Mouse (Mus musculus): Measurements from ENCODE around the gene Cd40lg. TPM values are rescaled to one million over a fixed set of nuclear protein-coding genes. Genes with fewer than 3 reads are reported as not detected.

The Cd40lg gene
- total and polyA plus RNA-seq, 3 experiments: 0.19 to 0.21 TPM; not detected in 1

DNA sequence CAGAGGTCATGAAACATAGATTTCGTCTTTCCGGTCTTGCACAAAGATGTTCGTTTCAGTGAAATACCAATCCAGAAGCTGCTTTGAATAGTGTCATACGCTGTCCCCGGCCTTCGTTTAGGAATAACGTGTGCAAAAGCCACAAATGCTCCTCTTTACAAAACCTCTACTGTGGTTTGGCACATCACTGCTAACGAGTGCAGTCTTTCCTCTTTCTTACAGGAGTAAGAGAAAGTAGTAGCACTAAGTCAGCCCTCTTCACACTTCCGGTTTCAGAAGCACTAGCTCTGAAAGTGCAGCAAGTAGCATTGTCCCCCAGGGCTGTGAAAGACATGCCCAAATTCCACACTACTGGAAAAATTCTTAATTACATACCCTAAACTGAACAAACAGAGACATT is 15.6 kb upstream of the Cd40lg start:
- in situ Hi-C loops (cut with MboI; ENCODE audit: low pct_ligation_motif_present, low pct_unique_long_range_greater_than_20kb, low sequenced_read_pairs): no loop called here
- Histone ChIP-seq H3K4me1 (ENCODE audit: control insufficient read depth in 1 of 2, insufficient read depth in 2 of 2) (peaks cover 5 to 11% of the 10 kb centered on the region in 2 experiments; a peak in 2 of 4 replicates), H3K27me3 (replicated peaks) (no peaks in the 10 kb centered on the region), H3K79me2 (replicated peaks; ENCODE audit: control insufficient read depth, extremely low read depth, insufficient read depth, poor library complexity, severe bottlenecking) (no peaks in the 10 kb centered on the region), H3K36me3 (replicated peaks in 1 of 2; ENCODE audit: control insufficient read depth in 1 of 2, insufficient read depth in 1 of 2, low read length in 1 of 2) (no peaks in the 10 kb centered on the region), H3K4me2 (ENCODE audit: insufficient read depth, low read depth, poor library complexity, severe bottlenecking) (peak overlapping the region; percentile 67), H3K27ac (ENCODE audit: insufficient read depth, low read depth) (peak overlapping the region; percentile 90), H3K4me3 (replicated peaks in 1 of 3; ENCODE audit: low read depth in 2 of 3, low read length in 2 of 3, poor library complexity in 1 of 3) (no peak overlapping the region), H3K9ac (ENCODE audit: insufficient read depth, low read depth) (peak overlapping the region; percentile 48), H3K9me3 (replicated peaks; ENCODE audit: low read length) (no peaks in the 10 kb centered on the region)
- TF ChIP-seq ELF1 (IDR thresholded peaks at IDR 0.05; ENCODE audit: low read depth, low read length) (peak; percentile 62), ZMIZ1 (IDR thresholded peaks at IDR 0.05; ENCODE audit: low read depth, low read length) (no peak), MYC (IDR thresholded peaks at IDR 0.05; ENCODE audit: low read depth, low read length) (no peak), ETS1 (conservative IDR thresholded peaks at IDR 0.05; ENCODE audit: low read depth, low read length) (peak; percentile 51), MEF2A (IDR thresholded peaks at IDR 0.05; ENCODE audit: borderline replicate concordance, low read depth, low read length) (peak; percentile 20; the same call in 1 of the 2 replicates), POLR2A (IDR thresholded peaks at IDR 0.05; ENCODE audit: low read depth, low read length) (peak; percentile 34; the same call in 1 of the 2 replicates), BHLHE40 (IDR thresholded peaks at IDR 0.05; ENCODE audit: low read depth, low read length) (peak; percentile 60), TBP (conservative IDR thresholded peaks at IDR 0.05; ENCODE audit: low read depth, low read length) (peak; percentile 48; the same call in 1 of the 2 replicates)
- peak; percentile 60 for DNase-seq (ENCODE audit: extremely low read depth)
- dilution Hi-C loops (cut with MboI; ENCODE audit: extremely low pct_ligation_motif_present, extremely low pct_unique_long_range_greater_than_20kb, low sequenced_read_pairs): no loop called here

DNA sequence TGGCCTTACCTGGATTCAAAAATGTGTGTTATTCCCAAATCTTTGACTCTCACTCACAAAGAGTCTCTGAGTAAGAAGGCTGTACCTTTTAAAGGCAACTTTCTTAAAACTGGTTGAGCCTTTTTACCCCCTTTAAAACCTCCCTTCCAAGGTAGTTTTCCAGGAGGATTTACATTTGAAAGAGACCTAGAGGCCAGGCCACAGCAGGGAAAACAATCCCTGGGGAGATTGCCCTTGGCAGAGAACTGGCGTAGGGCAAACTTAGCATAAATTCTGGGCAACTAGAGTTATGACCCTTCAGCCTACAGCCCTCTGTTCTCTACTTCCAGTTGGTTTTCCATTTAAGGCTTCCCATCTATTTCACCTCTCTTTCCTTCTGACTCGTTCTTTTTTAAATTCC is 13.9 kb upstream of the Cd40lg start:
- Histone ChIP-seq H3K4me1 (ENCODE audit: control insufficient read depth in 1 of 2, insufficient read depth in 2 of 2) (peaks cover 5 to 11% of the 10 kb centered on the region in 2 experiments; a peak in 2 of 4 replicates), H3K9ac (ENCODE audit: insufficient read depth, low read depth) (no peak overlapping the region), H3K36me3 (replicated peaks in 1 of 2; ENCODE audit: control insufficient read depth in 1 of 2, insufficient read depth in 1 of 2, low read length in 1 of 2) (no peaks in the 10 kb centered on the region), H3K27me3 (replicated peaks) (no peaks in the 10 kb centered on the region), H3K4me2 (ENCODE audit: insufficient read depth, low read depth, poor library complexity, severe bottlenecking) (no peak overlapping the region), H3K4me3 (replicated peaks in 1 of 3; ENCODE audit: low read depth in 2 of 3, low read length in 2 of 3, poor library complexity in 1 of 3) (no peak overlapping the region), H3K9me3 (replicated peaks; ENCODE audit: low read length) (no peaks in the 10 kb centered on the region), H3K79me2 (replicated peaks; ENCODE audit: control insufficient read depth, extremely low read depth, insufficient read depth, poor library complexity, severe bottlenecking) (no peaks in the 10 kb centered on the region), H3K27ac (ENCODE audit: insufficient read depth, low read depth) (no peak overlapping the region)
- dilution Hi-C loops (cut with MboI; ENCODE audit: extremely low pct_ligation_motif_present, extremely low pct_unique_long_range_greater_than_20kb, low sequenced_read_pairs): no loop called here
- TF ChIP-seq ZNF384 (IDR thresholded peaks at IDR 0.05; ENCODE audit: low read depth, low read length) (no peak), ZMIZ1 (IDR thresholded peaks at IDR 0.05; ENCODE audit: low read depth, low read length) (no peak), ETS1 (conservative IDR thresholded peaks at IDR 0.05; ENCODE audit: low read depth, low read length) (no peak), TBP (conservative IDR thresholded peaks at IDR 0.05; ENCODE audit: low read depth, low read length) (no peak), MAFK (IDR thresholded peaks at IDR 0.05; ENCODE audit: insufficient replicate concordance, low read length) (no peak), CTCF (conservative IDR thresholded peaks at IDR 0.05 in 1 of 2, IDR thresholded peaks at IDR 0.05 in 1 of 2; ENCODE audit: low read depth in 2 of 2, low read length in 2 of 2) (no peak)
- in situ Hi-C loops (cut with MboI; ENCODE audit: low pct_ligation_motif_present, low pct_unique_long_range_greater_than_20kb, low sequenced_read_pairs): no loop called here
- no peak for DNase-seq (ENCODE audit: extremely low read depth)

DNA sequence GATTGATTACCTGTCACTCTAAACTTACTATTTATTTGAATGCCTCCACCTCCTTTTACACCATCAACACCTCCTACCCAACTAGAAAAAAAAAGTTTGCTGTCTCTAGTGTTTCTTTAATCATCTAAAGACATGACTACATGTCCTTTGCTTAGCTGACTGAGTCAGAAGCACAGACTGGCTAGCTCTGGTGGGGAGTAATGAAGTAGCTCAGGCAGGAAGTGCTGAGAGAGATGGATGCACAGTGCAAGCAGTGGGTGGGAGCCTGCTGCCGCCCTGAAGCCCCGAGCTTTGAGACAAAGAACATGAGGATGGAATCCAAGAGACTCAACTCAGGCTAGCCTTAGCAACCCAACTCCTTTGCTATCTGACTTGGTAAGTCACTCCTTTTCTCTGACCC is 11.5 kb upstream of the Cd40lg start:
- Histone ChIP-seq H3K4me2 (ENCODE audit: insufficient read depth, low read depth, poor library complexity, severe bottlenecking) (no peak overlapping the region), H3K27me3 (replicated peaks) (no peaks in the 10 kb centered on the region), H3K27ac (ENCODE audit: insufficient read depth, low read depth) (no peak overlapping the region), H3K4me3 (replicated peaks in 1 of 3; ENCODE audit: low read depth in 2 of 3, low read length in 2 of 3, poor library complexity in 1 of 3) (no peak overlapping the region), H3K9me3 (replicated peaks; ENCODE audit: low read length) (no peaks in the 10 kb centered on the region), H3K79me2 (replicated peaks; ENCODE audit: control insufficient read depth, extremely low read depth, insufficient read depth, poor library complexity, severe bottlenecking) (no peaks in the 10 kb centered on the region), H3K36me3 (replicated peaks in 1 of 2; ENCODE audit: control insufficient read depth in 1 of 2, insufficient read depth in 1 of 2, low read length in 1 of 2) (no peaks in the 10 kb centered on the region), H3K9ac (ENCODE audit: insufficient read depth, low read depth) (no peak overlapping the region), H3K4me1 (ENCODE audit: control insufficient read depth in 1 of 2, insufficient read depth in 2 of 2) (peaks cover 0 to 8% of the 10 kb centered on the region in 2 experiments; a peak in 1 of 4 replicates)
- in situ Hi-C loops (cut with MboI; ENCODE audit: low pct_ligation_motif_present, low pct_unique_long_range_greater_than_20kb, low sequenced_read_pairs) (no loop called here), dilution Hi-C loops (cut with MboI; ENCODE audit: extremely low pct_ligation_motif_present, extremely low pct_unique_long_range_greater_than_20kb, low sequenced_read_pairs) (no loop called here)
- DNase-seq (ENCODE audit: extremely low read depth): no peak
- TF ChIP-seq NRF1 (IDR thresholded peaks at IDR 0.05; ENCODE audit: low read depth, low read length): no peak
- TF ChIP-seq MEF2A (IDR thresholded peaks at IDR 0.05; ENCODE audit: borderline replicate concordance, low read depth, low read length): no peak
- no peak for TF ChIP-seq MYC (IDR thresholded peaks at IDR 0.05; ENCODE audit: low read depth, low read length)
- no peak for TF ChIP-seq RAD21 (IDR thresholded peaks at IDR 0.05; ENCODE audit: low read depth, low read length)
- no peak for TF ChIP-seq ELF1 (IDR thresholded peaks at IDR 0.05; ENCODE audit: low read depth, low read length)
- TF ChIP-seq USF2 (conservative IDR thresholded peaks at IDR 0.05; ENCODE audit: low read depth, low read length): no peak
- no peak for TF ChIP-seq POLR2AphosphoS2 (IDR thresholded peaks at IDR 0.05; ENCODE audit: low read depth, low read length)
- no peak for TF ChIP-seq JUN (IDR thresholded peaks at IDR 0.05; ENCODE audit: insufficient read depth, low read depth, low read length)
- TF ChIP-seq CTCF (conservative IDR thresholded peaks at IDR 0.05 in 1 of 2, IDR thresholded peaks at IDR 0.05 in 1 of 2; ENCODE audit: low read depth in 2 of 2, low read length in 2 of 2): no peak
- no peak for TF ChIP-seq BHLHE40 (IDR thresholded peaks at IDR 0.05; ENCODE audit: low read depth, low read length)
- no peak for TF ChIP-seq UBTF (IDR thresholded peaks at IDR 0.05; ENCODE audit: low read depth, low read length)
- no peak for TF ChIP-seq ZMIZ1 (IDR thresholded peaks at IDR 0.05; ENCODE audit: low read depth, low read length)
- TF ChIP-seq MXI1 (IDR thresholded peaks at IDR 0.05; ENCODE audit: low read depth, low read length): no peak
- no peak for TF ChIP-seq POLR2A (IDR thresholded peaks at IDR 0.05; ENCODE audit: low read depth, low read length)
- TF ChIP-seq USF1 (IDR thresholded peaks at IDR 0.05; ENCODE audit: low read depth, low read length): no peak
- no peak for TF ChIP-seq HCFC1 (IDR thresholded peaks at IDR 0.05; ENCODE audit: low read depth, low read length)
- TF ChIP-seq IRF4 (IDR thresholded peaks at IDR 0.05; ENCODE audit: low read depth, low read length): no peak
- TF ChIP-seq EP300 (IDR thresholded peaks at IDR 0.05; ENCODE audit: low read length): no peak
- TF ChIP-seq JUND (conservative IDR thresholded peaks at IDR 0.05; ENCODE audit: low read depth, low read length): no peak
- TF ChIP-seq MAX (IDR thresholded peaks at IDR 0.05; ENCODE audit: low read length): no peak
